Mouse (Mus musculus): Measurements from ENCODE around the gene H2al1c.
"Not testable (repeated sequence)": the region's sequence is repeated elsewhere in the genome, so short reads cannot be mapped to it uniquely, and the experiment has no call there.

- not testable (repeated sequence) for TF ChIP-seq CTCF (IDR thresholded peaks at IDR 0.05; ENCODE audit: low read depth, low read length); POLR2A (IDR thresholded peaks at IDR 0.05; ENCODE audit: extremely low read depth, insufficient read depth, low read length)
Observed at GRCm38 (mm10) chrX:11314858-11315257, 9.4 kb downstream of the H2al1c start, which contains the start of gene H2al1f.

Data from liver, adult 2 months (tissue).